Mouse (Mus musculus): ENCODE data around the gene Tlk1. TPM values are rescaled to one million over a fixed set of nuclear protein-coding genes. Genes with fewer than 3 reads are reported as not detected.

Gene Tlk1
- polyA plus RNA-seq, 1 experiment from 2014 or later = 37.2 TPM

DNA sequence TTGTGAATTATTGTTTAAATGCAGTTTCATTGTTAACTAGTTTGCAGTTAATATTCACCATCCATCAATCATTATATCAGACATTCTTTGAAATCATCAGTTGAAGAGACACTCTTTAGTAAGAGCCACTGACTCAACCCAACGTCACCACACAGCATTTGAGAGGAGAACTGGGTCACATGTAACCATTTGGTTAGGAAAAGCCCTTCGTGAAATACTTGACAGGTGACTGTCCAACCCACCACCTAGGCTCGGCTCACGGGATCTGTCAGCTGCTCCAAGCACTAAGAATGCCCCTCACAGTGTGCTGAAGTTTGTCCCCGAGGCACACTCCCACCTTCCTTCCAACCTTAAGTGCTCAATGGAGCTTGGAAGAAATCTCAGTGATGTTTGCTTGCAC is 37.4 kb upstream of the Tlk1 start:
- 75% methylated on average over 5 of the region's 5 CpGs for WGBS
- no peak overlapping the region for H3K4me3 ChIP-seq (ENCODE audit: control insufficient read depth in 1 of 2, insufficient read depth in 1 of 2, low read depth in 1 of 2, low read length in 2 of 2)
- no peaks in the 10 kb centered on the region for H3K36me3 ChIP-seq (ENCODE audit: control insufficient read depth, insufficient read depth, low read length)
- H3K27me3 ChIP-seq (ENCODE audit: control insufficient read depth, insufficient read depth, low read length) = no peaks in the 10 kb centered on the region
- H3K4me2 ChIP-seq (ENCODE audit: low read length) = no peak overlapping the region
- H3K9me3 ChIP-seq (ENCODE audit: control insufficient read depth, low read length) = 0 out of 2 replicates have a peak, but pooled peaks cover 4% of the 10 kb centered on the region
- no peak overlapping the region for H3K9ac ChIP-seq (ENCODE audit: low read length)
- no peak for ATAC-seq (ENCODE audit: insufficient number of reproducible peaks, insufficient read depth, low FRiP score, low read depth)
- no peak overlapping the region for H3K27ac ChIP-seq (replicated peaks in 1 of 2; ENCODE audit: control insufficient read depth in 1 of 2, insufficient read depth in 1 of 2, low read depth in 2 of 2, low read length in 2 of 2)
- no peaks in the 10 kb centered on the region for H3K4me1 ChIP-seq (ENCODE audit: control insufficient read depth in 2 of 2, insufficient read depth in 2 of 2, low read length in 2 of 2)

DNA sequence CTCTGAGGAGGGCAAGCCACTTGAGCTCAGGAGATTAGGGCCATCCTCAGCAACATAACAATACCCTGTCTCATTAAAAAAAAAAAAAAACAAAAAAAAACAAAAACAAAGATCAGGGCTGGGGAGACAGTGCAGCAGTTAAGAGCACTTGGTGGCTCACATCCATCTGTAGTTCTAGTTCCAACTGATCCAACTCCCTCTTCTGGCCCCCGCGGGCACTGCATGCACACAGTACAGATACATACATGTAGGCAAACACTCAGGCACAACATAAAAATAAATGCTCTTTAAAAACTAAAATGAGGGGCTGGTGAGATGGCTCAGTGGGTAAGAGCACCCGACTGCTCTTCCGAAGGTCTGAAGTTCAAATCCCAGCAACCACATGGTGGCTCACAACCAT is 34.2 kb upstream of the Tlk1 start:
- WGBS = 98% methylated on average over 4 of the region's 4 CpGs
- H3K4me1 ChIP-seq (ENCODE audit: control insufficient read depth in 2 of 2, insufficient read depth in 2 of 2, low read length in 2 of 2) = no peaks in the 10 kb centered on the region

DNA sequence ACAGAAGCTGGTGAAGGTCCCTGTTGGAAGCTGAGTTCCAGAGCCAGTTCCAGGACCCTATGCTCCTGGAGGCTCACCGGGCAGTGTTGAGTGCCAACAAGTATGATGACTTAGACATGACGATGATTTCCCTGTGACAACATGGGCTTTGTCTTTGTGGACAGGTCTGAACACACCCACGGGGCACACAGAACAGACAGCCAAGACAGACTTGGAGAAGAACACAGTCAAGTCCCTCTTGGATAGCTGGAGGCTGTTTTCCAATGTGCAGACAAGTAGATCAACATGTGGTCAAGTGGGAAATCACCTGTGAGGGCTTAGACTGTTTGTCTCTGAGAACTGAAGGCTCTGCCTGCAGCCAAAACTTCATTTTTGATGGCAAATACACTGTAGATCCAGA is 31.4 kb upstream of the Tlk1 start:
- peaks cover 2 to 9% of the 10 kb centered on the region in 2 experiments; a peak in 2 of 4 replicates for H3K4me1 ChIP-seq (ENCODE audit: control insufficient read depth in 2 of 2, insufficient read depth in 2 of 2, low read length in 2 of 2)
- no peak overlapping the region for H3K4me3 ChIP-seq (ENCODE audit: control insufficient read depth in 1 of 2, insufficient read depth in 1 of 2, low read depth in 1 of 2, low read length in 2 of 2)
- H3K4me2 ChIP-seq (ENCODE audit: low read length) = no peak overlapping the region
- no peak for ATAC-seq (ENCODE audit: insufficient number of reproducible peaks, insufficient read depth, low FRiP score, low read depth)
- H3K9ac ChIP-seq (ENCODE audit: low read length) = no peak overlapping the region
- H3K9me3 ChIP-seq (ENCODE audit: control insufficient read depth, low read length) = 0 out of 2 replicates have a peak, but pooled peaks cover 4% of the 10 kb centered on the region
- H3K36me3 ChIP-seq (ENCODE audit: control insufficient read depth, insufficient read depth, low read length) = no peaks in the 10 kb centered on the region
- no peaks in the 10 kb centered on the region for H3K27me3 ChIP-seq (ENCODE audit: control insufficient read depth, insufficient read depth, low read length)
- no peak overlapping the region for H3K27ac ChIP-seq (replicated peaks in 1 of 2; ENCODE audit: control insufficient read depth in 1 of 2, insufficient read depth in 1 of 2, low read depth in 2 of 2, low read length in 2 of 2)
- WGBS = 76% methylated on average over 3 of the region's 3 CpGs

More for the DNA sequence above, 34.2 kb upstream of the Tlk1 start:
- no peaks in the 10 kb centered on the region for H3K36me3 ChIP-seq (ENCODE audit: control insufficient read depth, insufficient read depth, low read length)
- H3K4me3 ChIP-seq (ENCODE audit: control insufficient read depth in 1 of 2, insufficient read depth in 1 of 2, low read depth in 1 of 2, low read length in 2 of 2) = no peak overlapping the region
- H3K27ac ChIP-seq (replicated peaks in 1 of 2; ENCODE audit: control insufficient read depth in 1 of 2, insufficient read depth in 1 of 2, low read depth in 2 of 2, low read length in 2 of 2) = no peak overlapping the region
- ATAC-seq (ENCODE audit: insufficient number of reproducible peaks, insufficient read depth, low FRiP score, low read depth) = no peak
- H3K9ac ChIP-seq (ENCODE audit: low read length) = no peak overlapping the region
- H3K27me3 ChIP-seq (ENCODE audit: control insufficient read depth, insufficient read depth, low read length) = no peaks in the 10 kb centered on the region
- 0 out of 2 replicates have a peak, but pooled peaks cover 4% of the 10 kb centered on the region for H3K9me3 ChIP-seq (ENCODE audit: control insufficient read depth, low read length)
- H3K4me2 ChIP-seq (ENCODE audit: low read length) = no peak overlapping the region

DNA sequence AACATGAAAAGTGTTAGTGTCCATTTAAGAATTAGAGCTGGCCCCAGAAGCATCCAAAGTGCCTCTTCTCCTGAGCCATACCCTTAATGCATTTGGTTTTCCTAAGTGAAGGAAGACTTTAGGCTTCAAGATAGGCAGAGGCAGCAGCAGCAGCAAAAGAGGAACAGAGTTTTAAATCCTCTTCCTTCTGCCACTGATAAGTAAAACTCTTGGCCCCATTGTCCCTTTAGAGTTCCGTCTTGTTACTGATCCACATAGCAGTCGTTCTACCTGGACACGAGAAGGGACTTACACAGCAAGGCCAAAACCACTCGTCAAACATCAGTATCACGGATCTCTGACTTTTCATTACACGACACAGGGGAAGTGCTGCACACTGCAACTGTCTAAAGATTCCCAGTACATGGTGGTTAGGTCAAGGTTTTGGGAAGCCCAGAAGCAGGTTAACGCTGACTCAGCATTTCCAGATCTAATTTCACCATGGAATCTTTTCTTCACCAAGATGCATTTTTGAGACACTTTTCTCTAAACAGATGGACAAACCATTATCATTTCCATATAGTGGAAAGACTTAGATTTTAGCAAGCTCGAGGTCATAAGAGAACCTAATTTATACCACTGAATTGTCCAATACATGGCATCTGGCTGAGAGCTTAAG is 28.8 kb upstream of the Tlk1 start:
- Histone ChIP-seq H3K4me2 (ENCODE audit: low read length) (no peak overlapping the region), H3K4me3 (ENCODE audit: control insufficient read depth in 1 of 2, insufficient read depth in 1 of 2, low read depth in 1 of 2, low read length in 2 of 2) (no peak overlapping the region), H3K27me3 (ENCODE audit: control insufficient read depth, insufficient read depth, low read length) (no peaks in the 10 kb centered on the region), H3K36me3 (ENCODE audit: control insufficient read depth, insufficient read depth, low read length) (no peaks in the 10 kb centered on the region), H3K9me3 (ENCODE audit: control insufficient read depth, low read length) (no peaks in the 10 kb centered on the region), H3K9ac (ENCODE audit: low read length) (no peak overlapping the region), H3K4me1 (ENCODE audit: control insufficient read depth in 2 of 2, insufficient read depth in 2 of 2, low read length in 2 of 2) (peaks cover 2 to 9% of the 10 kb centered on the region in 2 experiments; a peak in 2 of 4 replicates), H3K27ac (replicated peaks in 1 of 2; ENCODE audit: control insufficient read depth in 1 of 2, insufficient read depth in 1 of 2, low read depth in 2 of 2, low read length in 2 of 2) (no peak overlapping the region)
- no peak for ATAC-seq (ENCODE audit: insufficient number of reproducible peaks, insufficient read depth, low FRiP score, low read depth)
- WGBS = 81% methylated on average over 8 of the region's 8 CpGs

DNA sequence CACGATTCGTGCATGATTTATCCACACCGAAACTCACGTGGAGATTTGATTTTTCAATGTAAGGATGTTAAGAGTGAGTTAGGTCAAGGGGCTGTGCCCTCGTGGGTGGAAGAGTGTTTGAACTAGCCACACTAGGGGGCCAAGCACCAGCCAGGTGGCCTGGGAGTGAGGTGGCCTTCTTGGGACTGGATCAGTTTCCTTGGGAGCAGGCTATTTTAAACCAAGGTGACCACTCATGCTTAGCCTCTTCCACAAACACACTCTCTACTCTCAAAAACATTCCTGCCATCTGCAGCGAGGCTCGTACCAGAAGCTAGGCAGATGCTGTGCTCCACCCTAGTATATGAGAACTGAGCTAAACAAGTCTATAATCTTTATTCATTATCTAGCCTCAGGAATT is 27.8 kb upstream of the Tlk1 start:
- H3K27ac ChIP-seq (replicated peaks in 1 of 2; ENCODE audit: control insufficient read depth in 1 of 2, insufficient read depth in 1 of 2, low read depth in 2 of 2, low read length in 2 of 2) = no peak overlapping the region
- peak overlapping the region; percentile 57 for H3K4me2 ChIP-seq (ENCODE audit: low read length)
- no peak overlapping the region for H3K4me3 ChIP-seq (ENCODE audit: control insufficient read depth in 1 of 2, insufficient read depth in 1 of 2, low read depth in 1 of 2, low read length in 2 of 2)
- H3K9me3 ChIP-seq (ENCODE audit: control insufficient read depth, low read length) = no peaks in the 10 kb centered on the region
- H3K36me3 ChIP-seq (ENCODE audit: control insufficient read depth, insufficient read depth, low read length) = no peaks in the 10 kb centered on the region
- 50% methylated on average over 7 of the region's 7 CpGs for WGBS
- ATAC-seq (ENCODE audit: insufficient number of reproducible peaks, insufficient read depth, low FRiP score, low read depth) = no peak
- no peak overlapping the region for H3K9ac ChIP-seq (ENCODE audit: low read length)
- peaks cover 5 to 15% of the 10 kb centered on the region in 2 experiments for H3K4me1 ChIP-seq (ENCODE audit: control insufficient read depth in 2 of 2, insufficient read depth in 2 of 2, low read length in 2 of 2)
- H3K27me3 ChIP-seq (ENCODE audit: control insufficient read depth, insufficient read depth, low read length) = no peaks in the 10 kb centered on the region

DNA sequence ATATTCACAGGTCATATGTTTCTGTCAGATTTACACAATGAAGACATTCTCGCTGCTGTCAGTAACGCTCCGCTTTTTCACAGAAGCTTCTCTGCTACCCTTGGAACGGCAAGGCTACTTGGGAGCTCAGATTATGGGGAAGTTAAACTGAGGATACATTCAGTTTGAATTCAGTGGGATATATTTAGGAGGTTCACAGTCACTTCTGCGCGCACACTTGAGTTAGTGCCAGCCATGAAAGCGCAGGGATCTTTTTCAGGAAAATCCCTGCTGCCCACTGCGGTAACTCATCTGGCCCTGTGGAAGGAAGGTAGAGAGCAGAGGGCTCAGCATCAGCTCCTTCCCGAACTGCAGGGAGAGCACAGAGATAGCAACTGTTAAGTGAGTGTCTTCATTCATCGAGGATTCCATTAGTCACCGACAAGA is 27.3 kb upstream of the Tlk1 start:
- ATAC-seq (ENCODE audit: insufficient number of reproducible peaks, insufficient read depth, low FRiP score, low read depth) = no peak
- Histone ChIP-seq H3K27me3 (ENCODE audit: control insufficient read depth, insufficient read depth, low read length) (no peaks in the 10 kb centered on the region), H3K36me3 (ENCODE audit: control insufficient read depth, insufficient read depth, low read length) (no peaks in the 10 kb centered on the region), H3K4me2 (ENCODE audit: low read length) (peak overlapping the region; percentile 57), H3K4me1 (ENCODE audit: control insufficient read depth in 2 of 2, insufficient read depth in 2 of 2, low read length in 2 of 2) (peaks cover 5 to 16% of the 10 kb centered on the region in 2 experiments), H3K27ac (replicated peaks in 1 of 2; ENCODE audit: control insufficient read depth in 1 of 2, insufficient read depth in 1 of 2, low read depth in 2 of 2, low read length in 2 of 2) (no peak overlapping the region), H3K9ac (ENCODE audit: low read length) (peak overlapping the region; percentile 16), H3K4me3 (ENCODE audit: control insufficient read depth in 1 of 2, insufficient read depth in 1 of 2, low read depth in 1 of 2, low read length in 2 of 2) (peak overlapping the region; percentile 13; a peak in 3 of 4 replicates), H3K9me3 (ENCODE audit: control insufficient read depth, low read length) (no peaks in the 10 kb centered on the region)
- 25% methylated on average over 11 of the region's 11 CpGs for whole genome bisulfite sequencing

DNA sequence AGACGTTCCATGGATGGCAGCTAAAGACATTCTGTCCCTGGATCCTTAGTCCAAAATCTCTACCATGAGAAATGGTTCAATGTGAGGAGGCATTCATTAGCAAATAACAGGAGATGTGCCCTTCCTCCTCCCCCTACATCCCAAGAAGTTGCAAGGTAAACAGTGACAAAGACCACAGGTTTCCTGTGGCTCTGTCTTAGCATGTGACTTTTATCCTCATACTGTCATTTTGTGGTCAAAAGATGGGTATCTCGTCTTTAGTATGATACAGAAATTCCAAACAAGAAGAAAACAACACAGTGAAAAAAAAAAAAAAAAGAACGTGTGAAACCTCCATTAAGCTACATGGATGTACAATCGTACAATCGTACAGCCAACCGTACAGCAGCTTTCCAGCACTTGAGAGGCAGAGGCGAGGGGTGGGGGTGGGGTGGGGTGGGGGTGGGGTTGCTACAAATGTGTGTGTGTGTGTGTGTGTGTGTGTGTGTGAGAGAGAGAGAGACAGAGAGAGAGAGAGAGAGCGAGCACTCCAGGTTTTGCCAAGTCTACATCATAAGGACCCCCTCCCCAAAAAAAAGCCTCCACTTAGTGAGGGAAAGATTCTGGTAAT is 26.8 kb upstream of the Tlk1 start:
- Histone ChIP-seq H3K27ac (replicated peaks in 1 of 2; ENCODE audit: control insufficient read depth in 1 of 2, insufficient read depth in 1 of 2, low read depth in 2 of 2, low read length in 2 of 2) (no peak overlapping the region), H3K27me3 (ENCODE audit: control insufficient read depth, insufficient read depth, low read length) (no peaks in the 10 kb centered on the region), H3K36me3 (ENCODE audit: control insufficient read depth, insufficient read depth, low read length) (no peaks in the 10 kb centered on the region), H3K9me3 (ENCODE audit: control insufficient read depth, low read length) (no peaks in the 10 kb centered on the region), H3K4me1 (ENCODE audit: control insufficient read depth in 2 of 2, insufficient read depth in 2 of 2, low read length in 2 of 2) (peaks cover 5 to 16% of the 10 kb centered on the region in 2 experiments), H3K4me3 (ENCODE audit: control insufficient read depth in 1 of 2, insufficient read depth in 1 of 2, low read depth in 1 of 2, low read length in 2 of 2) (peak overlapping the region; percentile 13; a peak in 3 of 4 replicates), H3K4me2 (ENCODE audit: low read length) (peak overlapping the region; percentile 57), H3K9ac (ENCODE audit: low read length) (peak overlapping the region; percentile 16)
- ATAC-seq (ENCODE audit: insufficient number of reproducible peaks, insufficient read depth, low FRiP score, low read depth) = no peak
- WGBS = 44% methylated on average over 8 of the region's 8 CpGs
